Mouse (Mus musculus) adrenal gland, postnatal 4 days (tissue): ENCODE measurements around the gene Ptpa. TPM values are rescaled to one million over a fixed set of nuclear protein-coding genes. Genes with fewer than 3 reads are reported as not detected.

Experiments
- DNase-seq, 2 experiments: peaks; one replicate each; pipeline ENCODE4 v3.0.0; 2021 to 2022; ENCODE audit warnings: low spot score in 2 of 2, mixed read lengths in 2 of 2
- long read RNA-seq, 2 experiments: library from polyadenylated mRNA; stranded (forward); transcript quantifications; one replicate each; pipeline ENCODE4 v2.0.0; 2021
- total RNA-seq, 2 experiments: library from RNA; stranded (reverse); gene quantifications; 2 replicates each; pipeline ENCODE4 v1.2.3; 2021

Gene Ptpa
- 100 to 1,000 TPM; 165 to 169 TPM for total RNA-seq
- long read RNA-seq, experiment 1, transcript Ptpa-201 (10 exons, 2,586 nt) = major isoform, 32 of 64 reads
- long read RNA-seq, experiment 1, partial matches to known transcripts = 3 of 64 reads
- long read RNA-seq, experiment 1, other reads (novel, unspliced or antisense) = 25 of 64 reads
- long read RNA-seq, experiment 2, transcript Ptpa-201 (10 exons, 2,586 nt) = major isoform, 126 of 204 reads
- long read RNA-seq, experiment 2, transcript Ptpa-208 (3 exons, 989 nt) = minor isoform, 12 of 204 reads
- long read RNA-seq, experiment 2, partial matches to known transcripts = 56 of 204 reads
- long read RNA-seq, experiment 2, other reads (novel, unspliced or antisense) = 8 of 204 reads

GRCm38 (mm10) chr2:30415936-30416648 lies at the start of gene Ptpa:
Ptpa (plus strand) TSS chr2:30416039.
- DNase-seq = peak; percentile 87 to 88

GRCm38 (mm10) chr2:30366203-30366602 lies 49.6 kb upstream of the Ptpa start:
- DNase-seq = no peak

DNA sequence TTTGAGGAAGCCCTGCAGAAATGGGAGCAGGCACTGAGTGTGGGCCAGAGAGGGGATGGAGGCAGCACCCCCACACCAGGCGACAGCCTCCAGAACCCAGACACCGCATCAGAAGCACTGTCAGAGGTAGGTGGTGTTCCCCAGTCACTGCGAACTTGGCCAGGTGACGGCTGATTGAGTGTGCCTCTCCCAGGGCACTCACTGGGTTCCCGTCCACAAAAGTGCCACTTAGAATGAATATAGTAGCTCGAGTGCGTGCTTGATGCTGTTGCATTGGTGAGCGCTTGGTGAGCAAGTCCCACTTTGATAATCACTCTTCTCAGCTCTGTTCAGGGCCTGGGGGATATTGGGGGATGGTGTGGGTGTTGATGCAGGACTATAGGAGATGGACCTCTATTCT lies 44.3 kb upstream of the Ptpa start:
- no peak for DNase-seq

GRCm38 (mm10) chr2:30372726-30373125 lies 43.1 kb upstream of the Ptpa start:
- no peak for DNase-seq

- DNase-seq = no peak
These were observed 39.9 kb upstream of the Ptpa start for GRCm38 (mm10) chr2:30375893-30376292.

GRCm38 (mm10) chr2:30377721-30378120 lies 38.1 kb upstream of the Ptpa start:
- no peak for DNase-seq

DNA sequence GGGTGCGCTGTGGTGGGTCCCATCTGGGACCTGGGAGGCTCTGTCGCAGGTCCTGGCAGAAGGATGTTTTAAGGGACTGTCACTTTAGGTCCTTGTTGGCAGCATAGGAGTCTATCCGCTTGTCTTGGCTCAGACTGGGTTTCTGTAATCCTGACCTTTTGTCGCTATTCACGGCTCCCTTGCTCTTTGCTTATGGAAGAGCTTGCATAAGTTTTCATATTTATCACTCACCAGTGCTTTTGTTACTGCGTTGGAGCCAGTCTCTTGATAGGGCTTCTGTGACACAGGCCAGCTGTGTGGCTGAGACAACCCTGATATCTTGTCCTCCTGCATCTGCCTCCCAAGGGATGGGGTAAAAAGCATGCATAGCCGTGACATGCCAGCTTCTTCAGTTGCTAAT lies 36.5 kb upstream of the Ptpa start:
- DNase-seq = no peak

- DNase-seq = no peak
These were observed 35.1 kb upstream of the Ptpa start for GRCm38 (mm10) chr2:30380564-30381376.

DNA sequence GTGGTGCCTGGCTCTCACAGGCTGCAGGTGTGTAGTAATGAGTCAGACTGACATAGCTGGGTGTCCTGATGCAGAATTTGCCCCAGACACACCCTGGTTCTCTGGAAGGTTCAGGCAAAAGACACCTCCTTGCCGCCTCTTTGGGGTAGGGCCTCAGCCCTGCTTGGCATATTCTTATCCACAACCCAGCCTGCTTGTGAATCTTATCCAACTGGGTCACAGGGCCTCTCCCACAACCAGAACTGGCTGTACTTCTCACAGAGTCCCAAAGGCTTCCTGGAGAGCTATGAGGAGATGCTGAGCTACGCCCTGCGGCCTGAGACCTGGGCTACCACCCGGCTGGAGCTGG lies 34.5 kb upstream of the Ptpa start:
- DNase-seq = no peak

- no peak for DNase-seq
These were observed 31.0 kb upstream of the Ptpa start for GRCm38 (mm10) chr2:30384814-30385213.

DNA sequence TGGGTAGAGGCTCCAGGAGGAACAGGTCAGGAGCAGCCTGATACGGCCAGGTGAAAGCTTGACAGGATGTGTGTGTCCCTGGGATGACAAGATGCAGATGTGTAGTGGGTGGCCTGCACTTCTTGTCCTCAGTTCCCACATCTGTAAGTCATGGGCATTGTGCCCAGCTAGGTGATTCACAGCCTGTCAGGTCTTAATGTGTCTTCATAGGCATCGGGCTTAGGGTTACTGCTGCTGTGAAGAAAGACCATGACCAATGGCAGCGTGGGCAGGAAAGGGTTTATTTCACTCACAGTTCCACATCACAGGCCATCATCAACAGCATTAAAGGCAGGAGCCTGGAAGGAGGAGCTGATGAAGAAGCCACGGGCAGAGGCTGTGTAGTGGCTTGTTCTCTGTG lies 30.2 kb upstream of the Ptpa start:
- no peak for DNase-seq

GRCm38 (mm10) chr2:30386913-30387312 lies 28.9 kb upstream of the Ptpa start:
- no peak for DNase-seq

- no peak for DNase-seq
These were observed 26.8 kb upstream of the Ptpa start for GRCm38 (mm10) chr2:30389000-30389399.

- DNase-seq = peak; percentile 94 to 96
These were observed 23.7 kb upstream of the Ptpa start, which contains the start of gene Dolpp1 for GRCm38 (mm10) chr2:30392114-30392576. Dolpp1 (plus strand) TSS chr2:30392254.

DNA sequence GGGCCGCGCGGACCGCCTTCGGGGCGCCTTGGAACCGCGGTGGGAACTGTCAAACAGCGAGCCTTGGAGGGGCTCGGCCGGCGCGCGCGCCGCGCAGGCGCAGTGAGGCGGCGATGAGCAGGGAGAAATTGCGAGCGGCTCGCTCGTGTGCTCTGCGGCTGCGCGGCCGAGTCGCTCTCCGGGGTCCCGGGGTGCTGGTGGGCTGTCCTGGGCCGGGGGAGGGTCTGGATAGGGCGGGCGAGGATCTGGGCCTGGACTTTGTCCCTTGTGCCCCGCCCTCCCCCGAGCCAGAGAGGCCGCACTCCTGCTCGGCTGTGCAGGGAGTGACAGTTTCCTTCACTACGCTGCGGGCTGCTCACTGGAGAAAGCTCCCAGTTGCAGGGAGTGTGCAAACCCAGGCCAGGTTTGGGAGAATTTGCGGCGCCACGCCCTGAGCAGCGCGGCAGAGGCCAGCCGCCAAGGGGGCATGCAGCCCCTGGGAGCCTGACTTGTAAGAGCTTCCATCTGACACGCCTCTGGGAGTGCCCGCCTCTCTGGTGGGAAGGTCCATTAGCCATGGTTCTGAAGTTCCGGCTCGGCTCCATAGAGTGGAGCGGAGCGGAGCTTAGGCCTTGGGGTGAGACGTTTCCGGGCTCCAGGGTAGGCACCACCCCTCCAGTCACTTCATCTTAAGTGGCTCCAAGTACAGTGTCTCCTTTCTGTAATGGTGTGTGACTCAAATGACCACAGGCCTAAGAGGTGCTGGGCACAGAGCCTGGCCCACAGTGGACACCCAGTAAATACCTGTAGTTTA lies 23.1 kb upstream of the Ptpa start:
- peak; percentile 46 to 58 for DNase-seq

DNA sequence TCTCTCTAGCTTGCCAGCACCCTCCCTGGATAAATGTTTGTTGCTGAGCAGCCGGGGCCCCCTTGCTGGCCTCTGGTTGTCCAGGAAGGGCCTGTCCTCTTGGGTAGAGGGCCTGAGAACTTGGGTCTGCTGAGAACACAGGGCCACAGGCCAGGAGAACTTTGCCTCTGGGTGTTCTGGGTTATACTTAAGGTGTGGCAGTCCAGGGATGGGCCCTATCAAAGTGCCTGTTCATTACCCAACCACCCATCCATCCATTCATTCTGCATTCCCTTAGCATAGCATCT lies 22.5 kb upstream of the Ptpa start:
- DNase-seq = no peak

DNA sequence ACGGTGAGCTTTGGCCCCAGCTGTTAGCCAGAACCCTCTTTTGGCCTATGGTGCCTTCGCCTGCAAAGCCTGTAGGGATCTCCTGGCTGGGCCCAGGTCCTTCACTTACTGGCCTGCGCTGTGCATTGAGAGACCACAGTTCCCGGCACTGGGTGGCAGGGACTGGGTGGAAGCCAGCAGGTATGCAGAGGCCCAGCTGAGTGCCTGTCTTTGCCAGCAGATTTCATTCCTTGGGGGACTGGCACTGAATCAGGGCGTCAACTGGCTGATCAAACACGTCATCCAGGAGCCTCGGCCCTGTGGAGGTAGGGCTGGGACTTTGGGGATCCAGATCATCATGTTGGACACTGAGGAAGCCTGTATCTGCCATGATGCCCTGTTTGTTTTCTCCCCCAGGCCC lies 20.1 kb upstream of the Ptpa start:
- no peak for DNase-seq

- DNase-seq = no peak
These were observed 19.6 kb upstream of the Ptpa start for GRCm38 (mm10) chr2:30396246-30396645.

DNA sequence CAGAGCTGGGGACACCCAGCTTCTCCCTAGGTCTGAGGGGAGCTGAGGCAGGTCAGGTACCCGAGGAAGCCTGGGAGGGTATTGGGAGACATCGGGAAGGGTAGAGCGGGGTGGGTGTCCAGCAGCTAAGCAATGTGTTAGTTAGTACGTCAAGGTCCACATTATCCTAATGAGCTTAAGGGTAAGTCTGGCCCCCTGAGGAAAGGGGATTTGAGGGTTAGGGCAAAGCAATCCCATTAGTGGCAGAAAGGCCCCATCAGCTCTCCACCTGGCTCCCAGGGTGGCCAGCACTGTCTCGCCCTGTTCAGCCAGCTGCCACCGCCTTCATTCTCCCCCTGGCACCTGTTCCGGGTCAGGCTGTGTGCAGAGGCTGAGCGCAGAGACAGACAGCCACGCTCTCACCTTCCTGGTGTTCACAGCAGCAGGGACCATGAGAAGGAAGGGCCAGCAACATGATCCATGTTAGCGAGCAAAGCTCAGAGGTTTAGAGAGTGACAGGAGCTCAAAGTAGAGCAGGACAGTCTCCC lies 17.8 kb upstream of the Ptpa start:
- no peak for DNase-seq

GRCm38 (mm10) chr2:30399191-30400171 lies 16.4 kb upstream of the Ptpa start:
- no peak for DNase-seq
